Mouse (Mus musculus): Measurements from ENCODE around the gene Lats2. TPM values are rescaled to one million over a fixed set of nuclear protein-coding genes. Genes with fewer than 3 reads are reported as not detected.
"Not testable (repeated sequence)": the region's sequence is repeated elsewhere in the genome, so short reads cannot be mapped to it uniquely, and the experiment has no call there.

Gene Lats2
- polyA plus RNA-seq, 1 experiment from 2014 or later, result 23.3 TPM

GRCm38 (mm10) chr14:57695550-57695949, 62.6 kb downstream of the Lats2 start:
- H3K36me3 ChIP-seq, result peaks cover 85% of the 10 kb centered on the region
- no peak overlapping the region for H3K4me3 ChIP-seq (replicated peaks)
- no peak overlapping the region for H3K9ac ChIP-seq
- no peaks in the 10 kb centered on the region for H3K27me3 ChIP-seq
- H3K27ac ChIP-seq (replicated peaks), result no peak overlapping the region
- 84% methylated on average over 8 of the region's 8 CpGs for WGBS
- H3K4me1 ChIP-seq, result no peaks in the 10 kb centered on the region
- H3K4me2 ChIP-seq (replicated peaks), result no peak overlapping the region
- no peaks in the 10 kb centered on the region for H3K9me3 ChIP-seq (replicated peaks)
- no peak for ATAC-seq (ENCODE audit: insufficient number of reproducible peaks, low FRiP score, low TSS enrichment, low read depth)

GRCm38 (mm10) chr14:57694246-57694645, 63.9 kb downstream of the Lats2 start:
- Histone ChIP-seq H3K4me1 (no peaks in the 10 kb centered on the region), H3K9me3 (replicated peaks) (no peaks in the 10 kb centered on the region), H3K27ac (replicated peaks) (no peak overlapping the region), H3K4me2 (replicated peaks) (no peak overlapping the region), H3K4me3 (replicated peaks) (no peak overlapping the region), H3K27me3 (no peaks in the 10 kb centered on the region), H3K36me3 (peaks cover 76% of the 10 kb centered on the region), H3K9ac (no peak overlapping the region)
- WGBS, result 85% methylated on average over 16 of the region's 16 CpGs
- no peak for ATAC-seq (ENCODE audit: insufficient number of reproducible peaks, low FRiP score, low TSS enrichment, low read depth)

GRCm38 (mm10) chr14:57692517-57693130, 65.6 kb downstream of the Lats2 start:
- 91% methylated on average over 17 of the region's 17 CpGs for WGBS
- H3K36me3 ChIP-seq, result peaks cover 71% of the 10 kb centered on the region
- no peaks in the 10 kb centered on the region for H3K27me3 ChIP-seq
- no peak for ATAC-seq (ENCODE audit: insufficient number of reproducible peaks, low FRiP score, low TSS enrichment, low read depth)
- no peak overlapping the region for H3K4me3 ChIP-seq (replicated peaks)
- no peak overlapping the region for H3K4me2 ChIP-seq (replicated peaks)
- H3K27ac ChIP-seq (replicated peaks), result no peak overlapping the region
- H3K4me1 ChIP-seq, result no peaks in the 10 kb centered on the region
- H3K9ac ChIP-seq, result no peak overlapping the region
- no peaks in the 10 kb centered on the region for H3K9me3 ChIP-seq (replicated peaks)

GRCm38 (mm10) chr14:57691316-57691715, 66.9 kb downstream of the Lats2 start:
- no peak overlapping the region for H3K9ac ChIP-seq
- no peak overlapping the region for H3K4me2 ChIP-seq (replicated peaks)
- no peaks in the 10 kb centered on the region for H3K4me1 ChIP-seq
- H3K27me3 ChIP-seq, result no peaks in the 10 kb centered on the region
- H3K27ac ChIP-seq (replicated peaks), result no peak overlapping the region
- no peak overlapping the region for H3K4me3 ChIP-seq (replicated peaks)
- no peaks in the 10 kb centered on the region for H3K9me3 ChIP-seq (replicated peaks)
- H3K36me3 ChIP-seq, result peaks cover 60% of the 10 kb centered on the region
- 95% methylated on average over 24 of the region's 24 CpGs for WGBS
- no peak for ATAC-seq (ENCODE audit: insufficient number of reproducible peaks, low FRiP score, low TSS enrichment, low read depth)

GRCm38 (mm10) chr14:57690681-57691080, 67.5 kb downstream of the Lats2 start:
- Histone ChIP-seq H3K4me2 (replicated peaks) (no peak overlapping the region), H3K4me1 (no peaks in the 10 kb centered on the region), H3K36me3 (peaks cover 54% of the 10 kb centered on the region), H3K4me3 (replicated peaks) (no peak overlapping the region), H3K9ac (no peak overlapping the region), H3K27ac (replicated peaks) (no peak overlapping the region), H3K9me3 (replicated peaks) (no peaks in the 10 kb centered on the region), H3K27me3 (no peaks in the 10 kb centered on the region)
- WGBS, result 93% methylated on average over 8 of the region's 8 CpGs
- ATAC-seq (ENCODE audit: insufficient number of reproducible peaks, low FRiP score, low TSS enrichment, low read depth), result no peak

GRCm38 (mm10) chr14:57688066-57688465, 70.1 kb downstream of the Lats2 start:
- not testable (repeated sequence) for H3K27ac ChIP-seq (replicated peaks); H3K4me1 ChIP-seq; H3K4me3 ChIP-seq (replicated peaks); H3K27me3 ChIP-seq; H3K9ac ChIP-seq; H3K9me3 ChIP-seq (replicated peaks); ATAC-seq (ENCODE audit: insufficient number of reproducible peaks, low FRiP score, low TSS enrichment, low read depth); H3K4me2 ChIP-seq (replicated peaks)
- WGBS, result 91% methylated on average over 7 of the region's 7 CpGs
- H3K36me3 ChIP-seq, result peaks cover 30% of the 10 kb centered on the region

GRCm38 (mm10) chr14:57687441-57687840, 70.7 kb downstream of the Lats2 start:
- Histone ChIP-seq H3K4me2 (replicated peaks) (no peak overlapping the region), H3K4me1 (no peaks in the 10 kb centered on the region), H3K4me3 (replicated peaks) (no peak overlapping the region), H3K9ac (no peak overlapping the region), H3K36me3 (peaks cover 25% of the 10 kb centered on the region; the same call in 1 of the 2 replicates), H3K9me3 (replicated peaks) (no peaks in the 10 kb centered on the region), H3K27me3 (no peaks in the 10 kb centered on the region), H3K27ac (replicated peaks) (no peak overlapping the region)
- WGBS, result 86% methylated on average over 5 of the region's 5 CpGs
- ATAC-seq (ENCODE audit: insufficient number of reproducible peaks, low FRiP score, low TSS enrichment, low read depth), result no peak

GRCm38 (mm10) chr14:57686647-57687046, 71.5 kb downstream of the Lats2 start:
- ATAC-seq (ENCODE audit: insufficient number of reproducible peaks, low FRiP score, low TSS enrichment, low read depth), result no peak
- no peaks in the 10 kb centered on the region for H3K27me3 ChIP-seq
- H3K4me1 ChIP-seq, result no peaks in the 10 kb centered on the region
- H3K4me2 ChIP-seq (replicated peaks), result no peak overlapping the region
- peaks cover 20% of the 10 kb centered on the region; the same call in 1 of the 2 replicates for H3K36me3 ChIP-seq
- H3K9me3 ChIP-seq (replicated peaks), result no peaks in the 10 kb centered on the region
- H3K9ac ChIP-seq, result no peak overlapping the region
- 95% methylated on average over 6 of the region's 6 CpGs for WGBS
- no peak overlapping the region for H3K4me3 ChIP-seq (replicated peaks)
- no peak overlapping the region for H3K27ac ChIP-seq (replicated peaks)

- WGBS, result 3% methylated on average over 1 of the region's 1 CpGs
- H3K27ac ChIP-seq (replicated peaks), result no peak overlapping the region
- H3K4me3 ChIP-seq (replicated peaks), result no peak overlapping the region
- ATAC-seq (ENCODE audit: insufficient number of reproducible peaks, low FRiP score, low TSS enrichment, low read depth), result no peak
- no peaks in the 10 kb centered on the region for H3K9me3 ChIP-seq (replicated peaks)
- no peaks in the 10 kb centered on the region for H3K27me3 ChIP-seq
- no peak overlapping the region for H3K9ac ChIP-seq
- H3K4me2 ChIP-seq (replicated peaks), result no peak overlapping the region
- no peaks in the 10 kb centered on the region for H3K4me1 ChIP-seq
- H3K36me3 ChIP-seq, result peaks cover 5% of the 10 kb centered on the region; the same call in 1 of the 2 replicates
Observed at GRCm38 (mm10) chr14:57684579-57684978, 73.6 kb downstream of the Lats2 start.

- Histone ChIP-seq H3K4me2 (replicated peaks) (no peak overlapping the region), H3K27me3 (no peaks in the 10 kb centered on the region), H3K4me3 (replicated peaks) (no peak overlapping the region), H3K9ac (no peak overlapping the region), H3K9me3 (replicated peaks) (no peaks in the 10 kb centered on the region), H3K36me3 (no peaks in the 10 kb centered on the region), H3K27ac (replicated peaks) (no peak overlapping the region), H3K4me1 (no peaks in the 10 kb centered on the region)
- WGBS, result 79% methylated on average over 4 of the region's 4 CpGs
- no peak for ATAC-seq (ENCODE audit: insufficient number of reproducible peaks, low FRiP score, low TSS enrichment, low read depth)
Observed at GRCm38 (mm10) chr14:57682751-57683150, 75.4 kb downstream of the Lats2 start.

- 40% methylated on average over 5 of the region's 5 CpGs for WGBS
- H3K4me2 ChIP-seq (replicated peaks), result no peak overlapping the region
- no peak for ATAC-seq (ENCODE audit: insufficient number of reproducible peaks, low FRiP score, low TSS enrichment, low read depth)
- H3K36me3 ChIP-seq, result no peaks in the 10 kb centered on the region
- no peaks in the 10 kb centered on the region for H3K4me1 ChIP-seq
- no peak overlapping the region for H3K4me3 ChIP-seq (replicated peaks)
- no peaks in the 10 kb centered on the region for H3K9me3 ChIP-seq (replicated peaks)
- no peaks in the 10 kb centered on the region for H3K27me3 ChIP-seq
- no peak overlapping the region for H3K27ac ChIP-seq (replicated peaks)
- H3K9ac ChIP-seq, result no peak overlapping the region
Observed at GRCm38 (mm10) chr14:57679958-57680535, 78.1 kb downstream of the Lats2 start.

GRCm38 (mm10) chr14:57679523-57679922, 78.7 kb downstream of the Lats2 start:
- ATAC-seq (ENCODE audit: insufficient number of reproducible peaks, low FRiP score, low TSS enrichment, low read depth), result no peak
- Histone ChIP-seq H3K27ac (replicated peaks) (no peak overlapping the region), H3K9ac (no peak overlapping the region), H3K36me3 (no peaks in the 10 kb centered on the region), H3K4me2 (replicated peaks) (no peak overlapping the region), H3K9me3 (replicated peaks) (no peaks in the 10 kb centered on the region), H3K4me3 (replicated peaks) (no peak overlapping the region), H3K4me1 (no peaks in the 10 kb centered on the region), H3K27me3 (no peaks in the 10 kb centered on the region)
- WGBS, result 36% methylated on average over 1 of the region's 1 CpGs
